Mouse (Mus musculus) MEL (cell line): ENCODE results near the gene Lypd6b. TPM values are rescaled to one million over a fixed set of nuclear protein-coding genes. Genes with fewer than 3 reads are reported as not detected.

ENCODE experiments used
- DNase-seq: peaks from one replicate; pipeline ENCODE4 v3.0.0; 2011; ENCODE audit warnings: low read depth, low spot score
- H3K27ac ChIP-seq: 2 replicates; pipeline ENCODE4 v1.5.1; 2012; ENCODE audit warnings: low read depth, mild to moderate bottlenecking, control low read depth, low read length, moderate library complexity; ENCODE audit not compliant: control insufficient read depth
- H3K27me3 ChIP-seq, 2 experiments: fragments of 150-350 bp in 1 of 2; sonication (generic) in 1 of 2; 2 replicates each; pipeline ENCODE4 v1.6.1; 2012; ENCODE audit warnings: low read length in 2 of 2, mild to moderate bottlenecking in 2 of 2, improper control_type of control experiment in 1 of 2, moderate library complexity in 1 of 2; ENCODE audit not compliant: insufficient read depth in 2 of 2, control insufficient read depth in 1 of 2
- H3K36me3 ChIP-seq, 2 experiments: 2 replicates each; pipeline ENCODE4 v1.6.1; 2012 to 2014; ENCODE audit warnings: low read length in 2 of 2, improper control_type of control experiment in 1 of 2, inconsistent platforms in 1 of 2, mild to moderate bottlenecking in 1 of 2; ENCODE audit not compliant: insufficient read depth in 2 of 2, control insufficient read depth in 1 of 2
- H3K4me1 ChIP-seq, 2 experiments: fragments of 150-350 bp in 1 of 2; sonication (generic) in 1 of 2; 2 replicates each; pipeline ENCODE4 v1.6.1; 2012; ENCODE audit warnings: low read length in 2 of 2, improper control_type of control experiment in 1 of 2, mild to moderate bottlenecking in 1 of 2; ENCODE audit not compliant: insufficient read depth in 2 of 2, control insufficient read depth in 1 of 2
- H3K4me3 ChIP-seq, 2 experiments: fragments of 150-350 bp in 1 of 2; sonication (generic) in 1 of 2; 2 replicates each; pipeline ENCODE4 v1.5.1; 2012; ENCODE audit warnings: low read depth in 2 of 2, low read length in 2 of 2, mild to moderate bottlenecking in 2 of 2, moderate library complexity in 2 of 2, control low read depth in 1 of 2, improper control_type of control experiment in 1 of 2; ENCODE audit not compliant: control insufficient read depth in 1 of 2, insufficient read depth in 1 of 2
- H3K79me2 ChIP-seq: 2 replicates; pipeline ENCODE4 v1.6.1; 2012; ENCODE audit warnings: mild to moderate bottlenecking, low read length, moderate library complexity; ENCODE audit not compliant: control insufficient read depth, poor library complexity, insufficient read depth
- H3K9ac ChIP-seq: 2 replicates; pipeline ENCODE4 v1.6.1; 2012; ENCODE audit warnings: low read depth, mild to moderate bottlenecking, control low read depth, low read length, moderate library complexity; ENCODE audit not compliant: control insufficient read depth, poor library complexity, severe bottlenecking
- H3K9me3 ChIP-seq: fragments of 150-350 bp; sonication (generic); replicated peaks from 2 replicates; pipeline ENCODE4 v1.6.1; 2012; ENCODE audit warnings: mild to moderate bottlenecking, low read length, improper control_type of control experiment, moderate library complexity; ENCODE audit not compliant: insufficient read depth
- CHD2 ChIP-seq: IDR thresholded peaks from 2 replicates; pipeline ENCODE4 v1.6.1; 2011; ENCODE audit warnings: low read length, improper control_type of control experiment
- E2F4 ChIP-seq: IDR thresholded peaks from 2 replicates; pipeline ENCODE4 v1.6.1; 2011; ENCODE audit warnings: low read depth, low read length, improper control_type of control experiment, borderline replicate concordance
- ELF1 ChIP-seq: IDR thresholded peaks from 2 replicates; pipeline ENCODE4 v1.6.1; 2014; ENCODE audit warnings: low read depth, mild to moderate bottlenecking, inconsistent platforms, low read length, improper control_type of control experiment, moderate library complexity
- GABPA ChIP-seq: IDR thresholded peaks from 2 replicates; pipeline ENCODE4 v1.6.1; 2012; ENCODE audit warnings: low read depth, mild to moderate bottlenecking, inconsistent platforms, low read length, improper control_type of control experiment, moderate library complexity
- GATA1 ChIP-seq: IDR thresholded peaks from 2 replicates; pipeline ENCODE4 v1.6.1; 2011; ENCODE audit warnings: low read depth, low read length, improper control_type of control experiment
- JUND ChIP-seq: IDR thresholded peaks from 2 replicates; pipeline ENCODE4 v1.6.1; 2011; ENCODE audit warnings: low read depth, mild to moderate bottlenecking, improper control_type of control experiment, low read length
- KAT2A ChIP-seq: conservative IDR thresholded peaks from 2 replicates; pipeline ENCODE4 v1.6.1; 2012; ENCODE audit warnings: low read depth, low read length, improper control_type of control experiment, inconsistent platforms
- MAFK ChIP-seq: IDR thresholded peaks from 2 replicates; pipeline ENCODE4 v1.6.1; 2011; ENCODE audit warnings: low read depth, mild to moderate bottlenecking, low read length, improper control_type of control experiment, borderline replicate concordance
- MAX ChIP-seq: IDR thresholded peaks from 2 replicates; pipeline ENCODE4 v1.6.1; 2011; ENCODE audit warnings: low read length, improper control_type of control experiment
- MAZ ChIP-seq: IDR thresholded peaks from 2 replicates; pipeline ENCODE4 v1.6.1; 2012; ENCODE audit warnings: low read depth, mild to moderate bottlenecking, inconsistent platforms, low read length, improper control_type of control experiment
- MEF2A ChIP-seq: IDR thresholded peaks from 2 replicates; pipeline ENCODE4 v1.6.1; 2014; ENCODE audit warnings: low read depth, mild to moderate bottlenecking, inconsistent platforms, low read length, improper control_type of control experiment; ENCODE audit not compliant: poor library complexity, insufficient replicate concordance, severe bottlenecking; ENCODE audit errors: extremely low read depth
- MXI1 ChIP-seq: IDR thresholded peaks from 2 replicates; pipeline ENCODE4 v1.6.1; 2011; ENCODE audit warnings: mild to moderate bottlenecking, low read depth, low read length, improper control_type of control experiment
- MYC ChIP-seq: IDR thresholded peaks from 2 replicates; pipeline ENCODE4 v1.6.1; 2011; ENCODE audit warnings: low read depth, mild to moderate bottlenecking, low read length, improper control_type of control experiment, moderate library complexity
- NELFE ChIP-seq: IDR thresholded peaks from 2 replicates; pipeline ENCODE4 v1.6.1; 2011; ENCODE audit warnings: low read depth, low read length, improper control_type of control experiment
- POLR2AphosphoS2 ChIP-seq: IDR thresholded peaks from 2 replicates; pipeline ENCODE4 v1.6.1; 2011; ENCODE audit warnings: low read length, improper control_type of control experiment
- POLR2AphosphoS5 ChIP-seq: IDR thresholded peaks from 2 replicates; pipeline ENCODE4 v1.6.1; 2012; ENCODE audit warnings: low read depth, borderline replicate concordance, mild to moderate bottlenecking, inconsistent platforms, low read length, moderate library complexity, mixed read lengths
- RCOR1 ChIP-seq: IDR thresholded peaks from 2 replicates; pipeline ENCODE4 v1.6.1; 2012; ENCODE audit warnings: low read depth, mild to moderate bottlenecking, inconsistent platforms, low read length, improper control_type of control experiment
- SIN3A ChIP-seq: IDR thresholded peaks from 2 replicates; pipeline ENCODE4 v1.6.1; 2012; ENCODE audit warnings: low read length, improper control_type of control experiment, inconsistent platforms
- SMC3 ChIP-seq: IDR thresholded peaks from 2 replicates; pipeline ENCODE4 v1.6.1; 2011; ENCODE audit warnings: low read depth, low read length, improper control_type of control experiment
- TAL1 ChIP-seq: IDR thresholded peaks from 2 replicates; pipeline ENCODE4 v1.6.1; 2012; ENCODE audit warnings: mild to moderate bottlenecking, inconsistent platforms, low read length, moderate library complexity, mixed read lengths
- TBP ChIP-seq: IDR thresholded peaks from 2 replicates; pipeline ENCODE4 v1.8.0; 2011; ENCODE audit warnings: low read depth, low read length, improper control_type of control experiment
- UBTF ChIP-seq: IDR thresholded peaks from 2 replicates; pipeline ENCODE4 v1.6.1; 2012; ENCODE audit warnings: low read depth, mild to moderate bottlenecking, inconsistent platforms, low read length, improper control_type of control experiment, moderate library complexity, borderline replicate concordance; ENCODE audit not compliant: insufficient read depth
- USF2 ChIP-seq, 2 experiments: IDR thresholded peaks; 2 replicates each; pipeline ENCODE4 v1.6.1; 2011 to 2012; ENCODE audit warnings: improper control_type of control experiment in 2 of 2, low read length in 2 of 2, borderline replicate concordance in 1 of 2, inconsistent platforms in 1 of 2, low read depth in 1 of 2, mild to moderate bottlenecking in 1 of 2; ENCODE audit not compliant: insufficient read depth in 1 of 2
- ZKSCAN1 ChIP-seq: IDR thresholded peaks from 2 replicates; pipeline ENCODE4 v1.6.1; 2012; ENCODE audit warnings: low read depth, mild to moderate bottlenecking, inconsistent platforms, low read length, improper control_type of control experiment, moderate library complexity
- ZMIZ1 ChIP-seq: IDR thresholded peaks from 2 replicates; pipeline ENCODE4 v1.6.1; 2012; ENCODE audit warnings: low read depth, mild to moderate bottlenecking, inconsistent platforms, low read length, improper control_type of control experiment, moderate library complexity
- ZNF384 ChIP-seq: IDR thresholded peaks from 2 replicates; pipeline ENCODE4 v1.6.1; 2012; ENCODE audit warnings: low read depth, mild to moderate bottlenecking, inconsistent platforms, low read length, improper control_type of control experiment
- polyA plus RNA-seq, 2 experiments: library from polyadenylated mRNA; stranded (reverse) in 1 of 2; unstranded in 1 of 2; fragments of >175 nt in 1 of 2; fragments of >200 nt in 1 of 2; gene quantifications; 2 replicates each; pipeline versions ENCODE4 v1.2.1 to v1.2.4; 2012; ENCODE audit warnings: low replicate concordance in 2 of 2, low read depth in 1 of 2; ENCODE audit not compliant: insufficient read length in 2 of 2, insufficient read depth in 1 of 2, missing spikeins in 1 of 2
- total RNA-seq: library from RNA; depleted of rRNA; stranded (reverse); fragments of 300-350 nt; gene quantifications from 2 replicates; pipeline ENCODE4 v1.2.3, GENCODE M21; 2012

Lypd6b gene
- total and polyA plus RNA-seq, 3 experiments, result not detected

- no peak for TF ChIP-seq GATA1
- TF ChIP-seq ZMIZ1, result no peak
- TF ChIP-seq ZKSCAN1, result no peak
- no peak for TF ChIP-seq POLR2AphosphoS2
- TF ChIP-seq MXI1, result no peak
- TF ChIP-seq ELF1, result no peak
- no peak for TF ChIP-seq SMC3
- TF ChIP-seq, all 39 proteins: peak for 0
- H3K27ac ChIP-seq, result no peak overlapping the region
- H3K79me2 ChIP-seq, result no peaks in the 10 kb centered on the region
- H3K4me1 ChIP-seq, result peaks cover 0 to 4% of the 10 kb centered on the region in 2 experiments; a peak in 1 of 4 replicates
- H3K27me3 ChIP-seq, result no peaks in the 10 kb centered on the region
- H3K36me3 ChIP-seq, result no peaks in the 10 kb centered on the region
- H3K9ac ChIP-seq, result no peak overlapping the region
- no peak for DNase-seq
- H3K4me3 ChIP-seq, result no peak overlapping the region
- no peaks in the 10 kb centered on the region for H3K9me3 ChIP-seq
Observed at GRCm38 (mm10) chr2:49816549-49816948, 29.1 kb downstream of the Lypd6b start.

- H3K9me3 ChIP-seq, result no peaks in the 10 kb centered on the region
- no peak overlapping the region for H3K9ac ChIP-seq
- DNase-seq, result no peak
- no peak for TF ChIP-seq MEF2A
- no peak for TF ChIP-seq RCOR1
- no peak for TF ChIP-seq TBP
- no peak for TF ChIP-seq TAL1
- no peak for TF ChIP-seq CHD2
- TF ChIP-seq MAX, result no peak
- TF ChIP-seq UBTF, result no peak
- TF ChIP-seq MYC, result no peak
- TF ChIP-seq ZKSCAN1, result no peak
- TF ChIP-seq NELFE, result no peak
- TF ChIP-seq ZNF384, result no peak
- no peak for TF ChIP-seq MAFK
- no peak for TF ChIP-seq KAT2A
- no peak for TF ChIP-seq SIN3A
- TF ChIP-seq POLR2AphosphoS5, result no peak
- no peak for TF ChIP-seq MAZ
- TF ChIP-seq USF2 (IDR thresholded peaks at IDR 0.05; ENCODE audit: borderline replicate concordance in 1 of 2, insufficient read depth in 1 of 2, low read depth in 1 of 2, low read length in 2 of 2), result no peak
- TF ChIP-seq E2F4, result no peak
- TF ChIP-seq GABPA, result no peak
- no peak for TF ChIP-seq JUND
- H3K27me3 ChIP-seq, result no peaks in the 10 kb centered on the region
- H3K4me1 ChIP-seq, result peaks cover 0 to 4% of the 10 kb centered on the region in 2 experiments; a peak in 1 of 4 replicates
- H3K27ac ChIP-seq, result no peak overlapping the region
- H3K4me3 ChIP-seq, result no peak overlapping the region
- H3K79me2 ChIP-seq, result no peaks in the 10 kb centered on the region
- H3K36me3 ChIP-seq, result no peaks in the 10 kb centered on the region
Observed at GRCm38 (mm10) chr2:49817151-49817550, 29.7 kb downstream of the Lypd6b start.
